Mouse (Mus musculus): ENCODE data around the gene Arhgef28. TPM values are rescaled to one million over a fixed set of nuclear protein-coding genes. Genes with fewer than 3 reads are reported as not detected.

Arhgef28 gene
- polyA plus RNA-seq, 1 experiment from 2014 or later, result 33.0 TPM

DNA sequence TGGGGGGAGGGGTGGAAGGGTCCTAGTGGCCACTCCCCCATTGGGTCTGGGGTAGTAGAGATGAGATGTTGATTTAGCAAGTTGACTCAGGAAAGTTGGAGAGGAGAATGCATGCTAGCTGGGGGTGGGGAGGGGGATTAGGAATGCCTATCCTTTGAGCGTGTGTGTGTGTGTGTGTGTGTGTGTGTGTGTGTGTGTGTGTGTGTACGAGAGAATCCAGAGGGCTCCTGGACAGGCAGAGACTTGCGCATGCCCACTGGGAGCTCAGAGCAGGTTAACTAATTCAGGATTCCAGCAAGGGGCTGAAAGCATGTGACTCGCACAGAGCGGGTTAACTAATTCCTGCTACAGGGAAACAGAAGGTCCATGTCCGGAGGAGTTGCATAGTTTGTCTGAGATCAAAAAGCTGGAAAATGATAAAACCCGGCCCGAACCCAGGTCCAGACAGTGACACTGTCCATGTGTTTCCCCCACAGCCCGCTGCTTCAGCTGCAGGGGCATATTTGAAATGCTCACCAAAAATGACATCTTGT, 241.3 kb downstream of the Arhgef28 start:
- Histone ChIP-seq H3K27ac (ENCODE audit: low read depth, low read length) (no peak overlapping the region), H3K9me3 (ENCODE audit: control insufficient read depth, low read length) (no peaks in the 10 kb centered on the region), H3K9ac (ENCODE audit: low read depth, low read length) (no peak overlapping the region), H3K4me3 (ENCODE audit: low read length) (no peak overlapping the region), H3K36me3 (ENCODE audit: control insufficient read depth, insufficient read depth, low read length) (0 out of 2 replicates have a peak, but pooled peaks cover 3% of the 10 kb centered on the region), H3K27me3 (replicated peaks; ENCODE audit: control insufficient read depth, insufficient read depth, low read length) (no peaks in the 10 kb centered on the region), H3K4me1 (ENCODE audit: control insufficient read depth, insufficient read depth, low read depth, low read length) (no peaks in the 10 kb centered on the region), H3K4me2 (ENCODE audit: low read length) (no peak overlapping the region)
- no peak for ATAC-seq
- WGBS, result 61% methylated on average over 9 of the region's 9 CpGs

DNA sequence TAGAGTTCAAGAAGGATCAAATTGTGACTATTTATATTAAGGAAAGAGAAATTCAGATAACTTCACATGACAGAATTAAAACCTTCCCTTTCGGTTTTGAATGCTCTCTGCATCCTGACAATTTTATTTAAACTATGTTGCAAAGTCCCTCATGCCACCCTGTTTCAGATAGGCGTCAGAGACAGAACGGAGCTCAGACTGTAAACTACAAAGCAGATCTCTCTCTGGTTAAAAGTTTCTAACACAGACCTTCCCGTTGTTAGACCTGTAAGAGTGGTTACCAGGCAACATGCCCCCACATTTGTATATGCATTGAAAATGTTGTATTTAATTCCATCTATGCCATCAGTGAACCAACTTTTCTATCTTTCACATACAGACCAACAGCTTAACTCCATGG, 246.1 kb downstream of the Arhgef28 start:
- Histone ChIP-seq H3K27me3 (replicated peaks; ENCODE audit: control insufficient read depth, insufficient read depth, low read length) (no peaks in the 10 kb centered on the region), H3K27ac (ENCODE audit: low read depth, low read length) (no peak overlapping the region), H3K4me3 (ENCODE audit: low read length) (no peak overlapping the region), H3K36me3 (ENCODE audit: control insufficient read depth, insufficient read depth, low read length) (0 out of 2 replicates have a peak, but pooled peaks cover 3% of the 10 kb centered on the region), H3K4me2 (ENCODE audit: low read length) (no peak overlapping the region), H3K9me3 (ENCODE audit: control insufficient read depth, low read length) (no peaks in the 10 kb centered on the region), H3K4me1 (ENCODE audit: control insufficient read depth, insufficient read depth, low read depth, low read length) (peaks cover 9% of the 10 kb centered on the region), H3K9ac (ENCODE audit: low read depth, low read length) (no peak overlapping the region)
- 57% methylated on average over 4 of the region's 4 CpGs for WGBS
- ATAC-seq, result no peak

- Histone ChIP-seq H3K4me2 (ENCODE audit: low read length) (peak overlapping the region; percentile 37; the same call in 1 of the 2 replicates), H3K4me3 (ENCODE audit: low read length) (no peak overlapping the region), H3K9ac (ENCODE audit: low read depth, low read length) (no peak overlapping the region), H3K27ac (ENCODE audit: low read depth, low read length) (peak overlapping the region; percentile 59), H3K27me3 (replicated peaks; ENCODE audit: control insufficient read depth, insufficient read depth, low read length) (no peaks in the 10 kb centered on the region), H3K4me1 (ENCODE audit: control insufficient read depth, insufficient read depth, low read depth, low read length) (peaks cover 11% of the 10 kb centered on the region), H3K9me3 (ENCODE audit: control insufficient read depth, low read length) (no peaks in the 10 kb centered on the region), H3K36me3 (ENCODE audit: control insufficient read depth, insufficient read depth, low read length) (0 out of 2 replicates have a peak, but pooled peaks cover 3% of the 10 kb centered on the region)
- WGBS, result 10% methylated on average over 7 of the region's 7 CpGs
- peak; percentile 73 for ATAC-seq
Observed at GRCm38 (mm10) chr13:97959394-97959888, 246.8 kb downstream of the Arhgef28 start.

DNA sequence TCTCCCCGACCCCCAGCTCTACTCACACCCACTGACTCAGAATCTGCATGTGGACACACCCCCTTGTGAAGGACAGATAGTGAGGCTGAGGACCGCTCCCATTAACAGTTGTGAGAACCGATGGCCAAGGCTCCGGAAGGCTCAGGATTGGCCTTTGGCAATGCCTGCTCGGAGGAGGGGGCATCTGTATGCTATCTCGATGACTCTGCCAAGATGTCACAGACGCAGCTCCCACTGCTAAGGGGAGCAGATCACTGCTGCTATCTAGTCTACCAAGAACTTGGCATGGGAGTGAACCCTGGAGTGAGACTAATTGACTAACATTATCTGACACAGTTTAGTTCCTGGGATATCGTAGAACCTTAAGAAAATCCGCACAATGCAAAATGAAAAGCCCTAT, 250.5 kb downstream of the Arhgef28 start:
- H3K4me3 ChIP-seq (ENCODE audit: low read length), result no peak overlapping the region
- H3K4me1 ChIP-seq (ENCODE audit: control insufficient read depth, insufficient read depth, low read depth, low read length), result peaks cover 11% of the 10 kb centered on the region
- ATAC-seq, result peak; percentile 59; the same call in 1 of the 2 replicates
- no peaks in the 10 kb centered on the region for H3K27me3 ChIP-seq (replicated peaks; ENCODE audit: control insufficient read depth, insufficient read depth, low read length)
- WGBS, result 33% methylated on average over 9 of the region's 9 CpGs
- no peaks in the 10 kb centered on the region for H3K36me3 ChIP-seq (ENCODE audit: control insufficient read depth, insufficient read depth, low read length)
- H3K27ac ChIP-seq (ENCODE audit: low read depth, low read length), result no peak overlapping the region
- H3K4me2 ChIP-seq (ENCODE audit: low read length), result no peak overlapping the region
- H3K9ac ChIP-seq (ENCODE audit: low read depth, low read length), result no peak overlapping the region
- no peaks in the 10 kb centered on the region for H3K9me3 ChIP-seq (ENCODE audit: control insufficient read depth, low read length)

- Histone ChIP-seq H3K4me2 (ENCODE audit: low read length) (no peak overlapping the region), H3K9ac (ENCODE audit: low read depth, low read length) (no peak overlapping the region), H3K4me3 (ENCODE audit: low read length) (no peak overlapping the region), H3K9me3 (ENCODE audit: control insufficient read depth, low read length) (no peaks in the 10 kb centered on the region), H3K27me3 (replicated peaks; ENCODE audit: control insufficient read depth, insufficient read depth, low read length) (no peaks in the 10 kb centered on the region), H3K36me3 (ENCODE audit: control insufficient read depth, insufficient read depth, low read length) (no peaks in the 10 kb centered on the region), H3K4me1 (ENCODE audit: control insufficient read depth, insufficient read depth, low read depth, low read length) (peaks cover 11% of the 10 kb centered on the region), H3K27ac (ENCODE audit: low read depth, low read length) (no peak overlapping the region)
- WGBS, result 41% methylated on average over 7 of the region's 7 CpGs
- ATAC-seq, result no peak
Observed at GRCm38 (mm10) chr13:97954956-97955496, 251.2 kb downstream of the Arhgef28 start.

DNA sequence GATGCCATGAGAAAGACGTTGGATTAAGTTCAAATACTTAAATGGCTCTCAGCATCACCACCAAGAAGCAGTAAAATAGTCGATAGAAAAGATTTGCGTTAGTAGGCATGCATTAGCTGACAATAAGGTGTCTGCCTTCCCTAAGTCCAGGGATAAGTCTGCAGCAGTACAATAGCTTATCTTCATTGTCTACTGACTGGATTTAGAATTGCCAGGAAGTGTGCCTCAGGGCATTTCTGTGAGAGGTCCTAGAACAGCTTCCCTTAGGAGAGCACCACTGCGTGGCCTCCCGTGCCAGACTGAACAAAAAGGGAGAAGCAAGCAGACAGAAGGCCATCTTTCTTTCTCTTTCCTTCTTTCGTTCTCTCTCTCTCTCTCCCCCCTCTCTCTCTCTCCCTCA, 252.2 kb downstream of the Arhgef28 start:
- WGBS, result 52% methylated on average over 6 of the region's 6 CpGs
- Histone ChIP-seq H3K36me3 (ENCODE audit: control insufficient read depth, insufficient read depth, low read length) (no peaks in the 10 kb centered on the region), H3K4me1 (ENCODE audit: control insufficient read depth, insufficient read depth, low read depth, low read length) (peaks cover 5% of the 10 kb centered on the region; the same call in 1 of the 2 replicates), H3K4me3 (ENCODE audit: low read length) (no peak overlapping the region), H3K9ac (ENCODE audit: low read depth, low read length) (no peak overlapping the region), H3K27ac (ENCODE audit: low read depth, low read length) (no peak overlapping the region), H3K9me3 (ENCODE audit: control insufficient read depth, low read length) (no peaks in the 10 kb centered on the region), H3K4me2 (ENCODE audit: low read length) (no peak overlapping the region), H3K27me3 (replicated peaks; ENCODE audit: control insufficient read depth, insufficient read depth, low read length) (no peaks in the 10 kb centered on the region)
- ATAC-seq, result no peak

- H3K4me2 ChIP-seq (ENCODE audit: low read length), result no peak overlapping the region
- no peak overlapping the region for H3K27ac ChIP-seq (ENCODE audit: low read depth, low read length)
- no peak overlapping the region for H3K4me3 ChIP-seq (ENCODE audit: low read length)
- no peaks in the 10 kb centered on the region for H3K36me3 ChIP-seq (ENCODE audit: control insufficient read depth, insufficient read depth, low read length)
- no peaks in the 10 kb centered on the region for H3K27me3 ChIP-seq (replicated peaks; ENCODE audit: control insufficient read depth, insufficient read depth, low read length)
- no peak overlapping the region for H3K9ac ChIP-seq (ENCODE audit: low read depth, low read length)
- whole genome bisulfite sequencing, result 88% methylated on average over 19 of the region's 19 CpGs
- H3K9me3 ChIP-seq (ENCODE audit: control insufficient read depth, low read length), result no peaks in the 10 kb centered on the region
- ATAC-seq, result no peak
- peaks cover 5% of the 10 kb centered on the region; the same call in 1 of the 2 replicates for H3K4me1 ChIP-seq (ENCODE audit: control insufficient read depth, insufficient read depth, low read depth, low read length)
Observed at GRCm38 (mm10) chr13:97953526-97953925, 252.7 kb downstream of the Arhgef28 start.

DNA sequence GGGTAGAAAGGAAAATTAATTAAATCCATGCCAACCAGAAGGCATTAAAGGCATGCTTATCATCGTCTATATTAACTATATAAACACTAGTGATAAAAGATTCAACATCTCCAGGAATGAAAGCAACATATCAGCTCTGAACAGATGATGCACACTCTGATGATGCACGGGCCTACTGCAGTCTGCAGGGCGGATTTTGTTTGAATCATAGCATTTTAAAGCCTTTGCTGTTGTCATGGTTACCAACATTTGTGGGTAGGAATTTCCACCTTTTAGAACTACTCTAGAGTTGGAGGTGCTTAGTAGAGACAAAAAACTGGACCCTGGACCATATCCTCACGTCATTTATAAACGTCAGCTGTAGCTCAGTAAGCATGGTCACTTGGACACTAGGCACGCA, 257.4 kb downstream of the Arhgef28 start:
- Histone ChIP-seq H3K4me3 (ENCODE audit: low read length) (no peak overlapping the region), H3K9ac (ENCODE audit: low read depth, low read length) (no peak overlapping the region), H3K27me3 (replicated peaks; ENCODE audit: control insufficient read depth, insufficient read depth, low read length) (no peaks in the 10 kb centered on the region), H3K4me1 (ENCODE audit: control insufficient read depth, insufficient read depth, low read depth, low read length) (no peaks in the 10 kb centered on the region), H3K36me3 (ENCODE audit: control insufficient read depth, insufficient read depth, low read length) (no peaks in the 10 kb centered on the region), H3K27ac (ENCODE audit: low read depth, low read length) (no peak overlapping the region), H3K9me3 (ENCODE audit: control insufficient read depth, low read length) (no peaks in the 10 kb centered on the region), H3K4me2 (ENCODE audit: low read length) (no peak overlapping the region)
- no peak for ATAC-seq
- 81% methylated on average over 6 of the region's 6 CpGs for WGBS

DNA sequence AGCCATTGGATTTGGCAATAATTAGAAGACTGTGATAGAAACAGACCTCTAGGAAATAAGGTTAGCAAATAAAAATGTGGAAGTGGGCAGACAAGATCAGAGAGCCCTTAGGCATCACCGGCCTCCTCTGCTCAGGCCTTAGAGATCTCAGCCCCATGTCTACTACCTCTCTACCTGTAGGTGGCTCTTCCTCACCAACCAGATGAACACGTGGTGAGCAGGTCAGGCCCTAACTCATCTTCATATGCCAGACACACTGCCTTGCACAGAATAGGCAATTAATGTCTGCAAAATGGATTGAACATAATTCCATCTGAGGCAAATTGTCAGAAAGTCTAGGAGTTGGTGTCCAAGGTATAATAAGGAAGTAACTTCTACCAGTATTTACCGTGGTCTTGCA, 258.6 kb downstream of the Arhgef28 start:
- Histone ChIP-seq H3K4me1 (ENCODE audit: control insufficient read depth, insufficient read depth, low read depth, low read length) (no peaks in the 10 kb centered on the region), H3K4me2 (ENCODE audit: low read length) (no peak overlapping the region), H3K9me3 (ENCODE audit: control insufficient read depth, low read length) (no peaks in the 10 kb centered on the region), H3K27ac (ENCODE audit: low read depth, low read length) (no peak overlapping the region), H3K27me3 (replicated peaks; ENCODE audit: control insufficient read depth, insufficient read depth, low read length) (no peaks in the 10 kb centered on the region), H3K9ac (ENCODE audit: low read depth, low read length) (no peak overlapping the region), H3K36me3 (ENCODE audit: control insufficient read depth, insufficient read depth, low read length) (no peaks in the 10 kb centered on the region), H3K4me3 (ENCODE audit: low read length) (no peak overlapping the region)
- 76% methylated on average over 3 of the region's 3 CpGs for WGBS
- no peak for ATAC-seq

Measured in hindbrain, embryonic 16.5 days (tissue).